ENCODE assay signal across 8 mouse cellular contexts in genomic region chr11:23496661-23497060, GRCm38 (mm10). TPM values are rescaled to one million over a fixed set of nuclear protein-coding genes. Genes with fewer than 3 reads are reported as not detected.
DNase-seq lines count a peak whose midpoint lies in the region; ATAC-seq and TF ChIP-seq lines count a peak whose summit lies in the region.

No protein-coding gene starts in this region.

- no peak for DNase-seq in lung, adult 2 months
- DNase-seq in lung, postnatal 10 days = no peak
- DNase-seq in cerebellum, adult 8-10 months = peak; percentile 58
- DNase-seq in hindbrain, embryonic 11.5 days (ENCODE audit: low spot score) = no peak
- DNase-seq in liver, postnatal 0 days = no peak
- no peak for DNase-seq in gastrocnemius, postnatal 36 days
- no peak for DNase-seq in right cerebral cortex, postnatal 36 days (ENCODE audit: low spot score in 2 of 2)
- no peak for DNase-seq in urinary bladder, postnatal 36 days (ENCODE audit: low spot score in 2 of 2)

- H3K4me3 ChIP-seq in lung, adult 2 months (replicated peaks; ENCODE audit: extremely low read depth, low read depth, low read length) = peak overlapping the region; percentile 4
- peak overlapping the region; percentile 72 for H3K4me3 ChIP-seq in hindbrain, embryonic 11.5 days (ENCODE audit: low read depth, low read length)
- peak overlapping the region; percentile 92 for H3K4me3 ChIP-seq in liver, postnatal 0 days (ENCODE audit: low read depth, low read length)

- no peaks in the 10 kb centered on the region for H3K27me3 ChIP-seq in hindbrain, embryonic 11.5 days (ENCODE audit: control insufficient read depth, insufficient read depth, low read length)
- H3K27me3 ChIP-seq in liver, postnatal 0 days (ENCODE audit: insufficient read depth, low read length) = no peaks in the 10 kb centered on the region

- peak overlapping the region; percentile 84 for H3K9ac ChIP-seq in hindbrain, embryonic 11.5 days (ENCODE audit: low read depth, low read length)
- peak overlapping the region; percentile 90 for H3K9ac ChIP-seq in liver, postnatal 0 days (replicated peaks)

- 50% methylated on average over 6 of the region's 6 CpGs for WGBS in lung, adult 2 months
- 54% methylated on average over 6 of the region's 6 CpGs for WGBS in hindbrain, embryonic 11.5 days
- WGBS in liver, postnatal 0 days (ENCODE audit: insufficient replicate concordance) = 58% methylated on average over 6 of the region's 6 CpGs

- no peaks in the 10 kb centered on the region for H3K9me3 ChIP-seq in hindbrain, embryonic 11.5 days (ENCODE audit: control insufficient read depth, low read length)
- no peaks in the 10 kb centered on the region for H3K9me3 ChIP-seq in liver, postnatal 0 days (ENCODE audit: low read length)

- TF ChIP-seq POLR2A in lung, adult 2 months (IDR thresholded peaks at IDR 0.05; ENCODE audit: borderline replicate concordance, extremely low read depth, low read depth, low read length) = no peak

- no peak overlapping the region for H3K27ac ChIP-seq in hindbrain, embryonic 11.5 days (ENCODE audit: low read depth, low read length)
- no peak overlapping the region for H3K27ac ChIP-seq in liver, postnatal 0 days (ENCODE audit: low read depth)

- intact Hi-C loops in gastrocnemius, postnatal 36 days (cut with DNase I) = loop anchor here (5.0 kb wide), 1 partner anchor 71 kb away; no protein-coding TSS in a partner anchor

- no peak for ATAC-seq in hindbrain, embryonic 11.5 days (ENCODE audit: low FRiP score)
- no peak for ATAC-seq in liver, postnatal 0 days

- peak overlapping the region; percentile 70 for H3K4me2 ChIP-seq in hindbrain, embryonic 11.5 days (replicated peaks; ENCODE audit: low read depth, low read length)
- peak overlapping the region; percentile 85 for H3K4me2 ChIP-seq in liver, postnatal 0 days (ENCODE audit: low read depth, low read length)

- peaks cover 11% of the 10 kb centered on the region for H3K36me3 ChIP-seq in hindbrain, embryonic 11.5 days (ENCODE audit: control insufficient read depth, insufficient read depth, low read length)
- H3K36me3 ChIP-seq in liver, postnatal 0 days (replicated peaks; ENCODE audit: insufficient read depth, low read length) = peaks cover 19% of the 10 kb centered on the region

- peaks cover 9% of the 10 kb centered on the region for H3K4me1 ChIP-seq in lung, adult 2 months (ENCODE audit: control insufficient read depth, insufficient read depth, low read length)
- peaks cover 6% of the 10 kb centered on the region; the same call in 1 of the 2 replicates for H3K4me1 ChIP-seq in hindbrain, embryonic 11.5 days (replicated peaks; ENCODE audit: control insufficient read depth, insufficient read depth, low read length)
- peaks cover 12% of the 10 kb centered on the region for H3K4me1 ChIP-seq in liver, postnatal 0 days (ENCODE audit: insufficient read depth)

- no peak for TF ChIP-seq CTCF in lung, adult 2 months (IDR thresholded peaks at IDR 0.05; ENCODE audit: insufficient read depth, low read length)
- TF ChIP-seq CTCF in liver, postnatal 0 days (IDR thresholded peaks at IDR 0.05; ENCODE audit: low read depth) = no peak

- TF ChIP-seq EP300 in liver, postnatal 0 days (IDR thresholded peaks at IDR 0.05; ENCODE audit: low read depth) = no peak

RNA-seq across cellular contexts. Expression of gene Ahsa2, which starts 1.2 kb away (rescaled TPM):
- 5.6 and 7.9 TPM in 2 replicates for polyA plus RNA-seq in lung, adult 2 months (2012; rRNA removed)
- 165 and 169 TPM in 2 replicates for polyA plus RNA-seq in hindbrain, embryonic 11.5 days (2014; fragmentation: Nextera tagmentation; extraction: Ambion mirVana)
- polyA plus RNA-seq in liver, postnatal 0 days (2015; fragmentation: Nextera tagmentation; extraction: Ambion mirVana) = 16.0 and 17.3 TPM in 2 replicates
- 10 to 100 TPM; 36.2 to 39.3 TPM for total RNA-seq in gastrocnemius, postnatal 36 days (2021)

RNA-seq across cellular contexts. Expression of gene 1700093K21Rik, which starts 24.3 kb away (rescaled TPM):
- polyA plus RNA-seq in lung, adult 2 months (2012; rRNA removed) = not detected in 2 replicates
- polyA plus RNA-seq in hindbrain, embryonic 11.5 days (2014; fragmentation: Nextera tagmentation; extraction: Ambion mirVana) = 0.17 TPM in 1 of 2 replicates, not detected in the other
- polyA plus RNA-seq in liver, postnatal 0 days (2015; fragmentation: Nextera tagmentation; extraction: Ambion mirVana) = 0.12 TPM in 1 of 2 replicates, not detected in the other
- total RNA-seq in gastrocnemius, postnatal 36 days (2021) = not detected

Comparison
In these comparisons a context has a peak if more than half of its experiments do, and no peak if none do; other contexts are left out.
1. H3K4me3 ChIP-seq: peak in every context shown above with its lines; median percentile 92 in liver, postnatal 0 days; 72 in hindbrain, embryonic 11.5 days; 4 in lung, adult 2 months.